Mouse (Mus musculus): ENCODE data around the gene Med18. TPM values are rescaled to one million over a fixed set of nuclear protein-coding genes. Genes with fewer than 3 reads are reported as not detected.

Gene Med18
- polyA plus RNA-seq, 1 experiment, result 2.0 TPM

DNA sequence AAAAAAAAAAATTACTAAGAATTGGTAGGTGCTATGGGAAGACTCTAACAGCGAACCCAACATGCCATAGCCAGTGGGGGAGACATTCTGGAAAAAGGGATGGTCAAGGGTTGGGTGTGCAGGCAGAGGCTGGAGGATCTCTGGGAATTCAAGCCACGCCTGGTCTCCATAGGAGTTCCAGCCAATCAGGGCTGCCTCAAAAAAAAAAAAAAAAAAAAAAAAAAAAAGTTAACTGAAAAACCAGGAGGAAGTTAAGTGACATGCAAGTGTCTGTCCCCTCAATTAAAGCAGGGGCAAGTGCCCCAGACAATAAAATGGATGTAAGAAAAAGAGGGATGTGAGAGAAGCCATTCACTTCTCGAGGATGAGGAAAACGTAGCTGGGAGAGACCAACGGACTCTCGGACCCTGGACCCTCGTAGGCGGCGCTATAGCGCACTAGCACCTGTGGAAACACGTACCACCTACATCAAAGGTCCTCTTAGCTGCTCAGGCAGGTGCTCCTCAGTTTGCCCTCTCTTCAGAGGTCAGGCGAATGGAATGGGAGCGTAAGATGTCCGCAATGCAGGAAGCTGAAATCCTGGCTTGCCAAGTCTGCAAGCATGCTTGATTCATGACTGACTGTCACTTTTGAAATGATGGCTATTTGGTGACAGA, 30.9 kb downstream of the Med18 start:
- Histone ChIP-seq H3K4me3 (ENCODE audit: low read depth, low read length) (peak overlapping the region; percentile 29), H3K27me3 (ENCODE audit: control insufficient read depth, insufficient read depth, low read length) (no peaks in the 10 kb centered on the region), H3K27ac (ENCODE audit: insufficient read depth, low read depth, low read length) (no peak overlapping the region), H3K4me1 (ENCODE audit: control insufficient read depth, insufficient read depth, insufficient read length, low read length) (peaks cover 9% of the 10 kb centered on the region; the same call in 1 of the 2 replicates), H3K36me3 (ENCODE audit: control insufficient read depth, insufficient read depth, low read length) (no peaks in the 10 kb centered on the region)
- no peak for TF ChIP-seq POLR2A (IDR thresholded peaks at IDR 0.05; ENCODE audit: low read depth, low read length)
- no peak for TF ChIP-seq CTCF (IDR thresholded peaks at IDR 0.05; ENCODE audit: extremely low read depth, insufficient read length, insufficient replicate concordance, low read depth, low read length)
- WGBS, result 9% methylated on average over 14 of the region's 14 CpGs

DNA sequence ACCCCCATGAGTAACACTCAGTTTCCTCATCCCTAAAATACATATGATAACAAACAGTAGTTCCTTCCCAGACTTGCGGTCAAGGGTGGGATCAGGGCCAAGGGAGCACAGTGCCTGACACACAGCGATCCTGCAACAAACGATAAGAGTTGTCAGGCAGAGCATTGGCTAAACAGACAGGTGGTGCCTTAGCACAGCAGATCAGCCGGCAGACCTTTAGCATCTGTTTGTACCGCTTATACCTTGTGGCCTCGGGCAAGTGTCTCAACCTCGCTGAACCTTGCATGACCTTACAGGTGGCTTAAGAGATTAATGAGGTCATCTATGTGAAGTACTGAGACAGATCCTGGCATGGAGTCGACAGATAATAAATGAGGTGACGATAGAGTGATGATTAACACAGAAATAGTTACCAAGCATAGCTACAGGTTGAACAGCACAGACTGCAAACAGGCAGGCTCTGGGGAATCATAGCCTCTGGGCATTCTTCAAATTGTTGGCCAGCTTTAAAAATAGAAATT, 35.6 kb downstream of the Med18 start:
- Histone ChIP-seq H3K4me3 (ENCODE audit: low read depth, low read length) (no peak overlapping the region), H3K36me3 (ENCODE audit: control insufficient read depth, insufficient read depth, low read length) (no peaks in the 10 kb centered on the region), H3K27ac (ENCODE audit: insufficient read depth, low read depth, low read length) (no peak overlapping the region), H3K27me3 (ENCODE audit: control insufficient read depth, insufficient read depth, low read length) (no peaks in the 10 kb centered on the region), H3K4me1 (ENCODE audit: control insufficient read depth, insufficient read depth, insufficient read length, low read length) (peaks cover 7% of the 10 kb centered on the region; the same call in 1 of the 2 replicates)
- 12% methylated on average over 9 of the region's 9 CpGs for WGBS
- TF ChIP-seq CTCF (IDR thresholded peaks at IDR 0.05; ENCODE audit: extremely low read depth, insufficient read length, insufficient replicate concordance, low read depth, low read length) (no peak), POLR2A (IDR thresholded peaks at IDR 0.05; ENCODE audit: low read depth, low read length) (no peak)

- Histone ChIP-seq H3K27me3 (ENCODE audit: control insufficient read depth, insufficient read depth, low read length) (no peaks in the 10 kb centered on the region), H3K4me1 (ENCODE audit: control insufficient read depth, insufficient read depth, insufficient read length, low read length) (peaks cover 4% of the 10 kb centered on the region; the same call in 1 of the 2 replicates), H3K36me3 (ENCODE audit: control insufficient read depth, insufficient read depth, low read length) (no peaks in the 10 kb centered on the region), H3K27ac (ENCODE audit: insufficient read depth, low read depth, low read length) (no peak overlapping the region), H3K4me3 (ENCODE audit: low read depth, low read length) (no peak overlapping the region)
- TF ChIP-seq POLR2A (IDR thresholded peaks at IDR 0.05; ENCODE audit: low read depth, low read length) (no peak), CTCF (IDR thresholded peaks at IDR 0.05; ENCODE audit: extremely low read depth, insufficient read length, insufficient replicate concordance, low read depth, low read length) (no peak)
- 78% methylated on average over 4 of the region's 4 CpGs for WGBS
These were observed 36.2 kb downstream of the Med18 start for GRCm38 (mm10) chr4:132427493-132427892.

GRCm38 (mm10) chr4:132426021-132426420, 37.7 kb downstream of the Med18 start:
- H3K27ac ChIP-seq (ENCODE audit: insufficient read depth, low read depth, low read length), result no peak overlapping the region
- H3K36me3 ChIP-seq (ENCODE audit: control insufficient read depth, insufficient read depth, low read length), result no peaks in the 10 kb centered on the region
- H3K4me1 ChIP-seq (ENCODE audit: control insufficient read depth, insufficient read depth, insufficient read length, low read length), result peaks cover 4% of the 10 kb centered on the region; the same call in 1 of the 2 replicates
- no peaks in the 10 kb centered on the region for H3K27me3 ChIP-seq (ENCODE audit: control insufficient read depth, insufficient read depth, low read length)
- H3K4me3 ChIP-seq (ENCODE audit: low read depth, low read length), result no peak overlapping the region
- TF ChIP-seq CTCF (IDR thresholded peaks at IDR 0.05; ENCODE audit: extremely low read depth, insufficient read length, insufficient replicate concordance, low read depth, low read length) (no peak), POLR2A (IDR thresholded peaks at IDR 0.05; ENCODE audit: low read depth, low read length) (no peak)
- 18% methylated on average over 2 of the region's 2 CpGs for WGBS

DNA sequence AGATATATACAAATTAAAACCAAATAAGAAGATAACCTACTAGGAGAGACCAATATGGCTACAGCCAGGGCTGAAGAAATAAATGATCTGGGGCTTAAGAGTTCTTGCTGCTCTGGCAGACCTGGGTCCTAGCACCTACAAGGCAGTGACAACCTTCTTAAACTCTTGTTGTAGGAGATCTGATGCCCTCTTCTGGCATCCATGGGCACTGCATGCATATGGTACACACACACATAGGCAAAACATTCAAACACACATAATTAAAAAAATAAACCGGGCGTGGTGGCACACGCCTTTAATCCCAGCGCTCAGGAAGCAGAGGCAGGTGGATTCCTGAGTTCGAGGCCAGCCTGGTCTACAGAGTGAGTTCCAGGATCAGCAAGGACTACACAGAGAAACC, 39.0 kb downstream of the Med18 start:
- Histone ChIP-seq H3K27me3 (ENCODE audit: control insufficient read depth, insufficient read depth, low read length) (no peaks in the 10 kb centered on the region), H3K36me3 (ENCODE audit: control insufficient read depth, insufficient read depth, low read length) (no peaks in the 10 kb centered on the region), H3K4me3 (ENCODE audit: low read depth, low read length) (no peak overlapping the region), H3K27ac (ENCODE audit: insufficient read depth, low read depth, low read length) (no peak overlapping the region), H3K4me1 (ENCODE audit: control insufficient read depth, insufficient read depth, insufficient read length, low read length) (peaks cover 4% of the 10 kb centered on the region; the same call in 1 of the 2 replicates)
- no peak for TF ChIP-seq CTCF (IDR thresholded peaks at IDR 0.05; ENCODE audit: extremely low read depth, insufficient read length, insufficient replicate concordance, low read depth, low read length)
- TF ChIP-seq POLR2A (IDR thresholded peaks at IDR 0.05; ENCODE audit: low read depth, low read length), result no peak
- 96% methylated on average over 5 of the region's 5 CpGs for WGBS

- under 1% methylated on average over 64 of the region's 73 CpGs for WGBS
- H3K27ac ChIP-seq (ENCODE audit: insufficient read depth, low read depth, low read length), result peak within 1 kb of the TSS; percentile 98
These were observed 41.6 kb downstream of the Med18 start, which contains the start of gene Phactr4 for GRCm38 (mm10) chr4:132421923-132422782. TSS of gene Phactr4 (minus strand) at chr4:132422489.

GRCm38 (mm10) chr4:132421556-132421922, 42.2 kb downstream of the Med18 start:
- Histone ChIP-seq H3K4me3 (ENCODE audit: low read depth, low read length) (peak overlapping the region; percentile 90), H3K27ac (ENCODE audit: insufficient read depth, low read depth, low read length) (peak overlapping the region; percentile 98)
- WGBS, result under 1% methylated on average over 13 of the region's 13 CpGs

More at GRCm38 (mm10) chr4:132421923-132422782, 41.6 kb downstream of the Med18 start, which contains the start of gene Phactr4:
- no peaks in the 10 kb centered on the region for H3K4me1 ChIP-seq (ENCODE audit: control insufficient read depth, insufficient read depth, insufficient read length, low read length)
- H3K4me3 ChIP-seq (ENCODE audit: low read depth, low read length), result peak within 1 kb of the TSS; percentile 90
- no peak for TF ChIP-seq CTCF (IDR thresholded peaks at IDR 0.05; ENCODE audit: extremely low read depth, insufficient read length, insufficient replicate concordance, low read depth, low read length)
- TF ChIP-seq POLR2A (IDR thresholded peaks at IDR 0.05; ENCODE audit: low read depth, low read length), result peak; percentile 80
- no peaks in the 10 kb centered on the region for H3K27me3 ChIP-seq (ENCODE audit: control insufficient read depth, insufficient read depth, low read length)
- no peaks in the 10 kb centered on the region; the same call in 1 of the 2 replicates for H3K36me3 ChIP-seq (ENCODE audit: control insufficient read depth, insufficient read depth, low read length)

More at GRCm38 (mm10) chr4:132421556-132421922, 42.2 kb downstream of the Med18 start:
- no peak for TF ChIP-seq CTCF (IDR thresholded peaks at IDR 0.05; ENCODE audit: extremely low read depth, insufficient read length, insufficient replicate concordance, low read depth, low read length)
- no peak for TF ChIP-seq POLR2A (IDR thresholded peaks at IDR 0.05; ENCODE audit: low read depth, low read length)
- no peaks in the 10 kb centered on the region for H3K27me3 ChIP-seq (ENCODE audit: control insufficient read depth, insufficient read depth, low read length)
- H3K36me3 ChIP-seq (ENCODE audit: control insufficient read depth, insufficient read depth, low read length), result no peaks in the 10 kb centered on the region; the same call in 1 of the 2 replicates
- no peaks in the 10 kb centered on the region for H3K4me1 ChIP-seq (ENCODE audit: control insufficient read depth, insufficient read depth, insufficient read length, low read length)

All from small intestine, adult 2 months (tissue).